Mouse (Mus musculus) ES-E14 (cell line): ENCODE data around the gene Zfp36. TPM values are rescaled to one million over a fixed set of nuclear protein-coding genes. Genes with fewer than 3 reads are reported as not detected.

Source experiments
- DNase-seq: peaks from one replicate; pipeline ENCODE4 v3.0.0-alpha.2; 2013; ENCODE audit warnings: low read depth, low spot score
- H3K27ac ChIP-seq: 2 replicates; pipeline ENCODE4 v1.5.1; 2012; ENCODE audit warnings: low read depth, mild to moderate bottlenecking, low read length, moderate library complexity, mixed read lengths; ENCODE audit not compliant: poor library complexity, insufficient read depth, severe bottlenecking
- H3K36me3 ChIP-seq: 2 replicates; pipeline ENCODE4 v1.6.1; 2012; ENCODE audit warnings: mild to moderate bottlenecking, low read length, moderate library complexity, mixed read lengths; ENCODE audit not compliant: control insufficient read depth, poor library complexity, insufficient read depth, severe bottlenecking
- H3K4me1 ChIP-seq, 2 experiments: fragments of 150-350 bp in 1 of 2; sonication (generic) in 1 of 2; 2 replicates each; pipeline ENCODE4 v1.6.1; 2012; ENCODE audit warnings: low read length in 2 of 2, mild to moderate bottlenecking in 1 of 2, mixed read lengths in 1 of 2; ENCODE audit not compliant: control insufficient read depth in 2 of 2, insufficient read depth in 2 of 2, poor library complexity in 1 of 2
- H3K4me3 ChIP-seq, 2 experiments: fragments of 150-350 bp in 1 of 2; sonication (generic) in 1 of 2; 2 replicates each; pipeline ENCODE4 v1.5.1; 2012; ENCODE audit warnings: low read length in 2 of 2, low read depth in 1 of 2, mild to moderate bottlenecking in 1 of 2, mixed read lengths in 1 of 2; ENCODE audit not compliant: insufficient read depth in 1 of 2, poor library complexity in 1 of 2, severe bottlenecking in 1 of 2
- H3K9ac ChIP-seq: 2 replicates; pipeline ENCODE4 v1.6.1; 2012; ENCODE audit warnings: low read depth, mild to moderate bottlenecking, low read length, mixed read lengths; ENCODE audit not compliant: poor library complexity, insufficient read depth, severe bottlenecking
- H3K9me3 ChIP-seq: fragments of 150-350 bp; sonication (generic); 2 replicates; pipeline ENCODE4 v1.6.1; 2012; ENCODE audit warnings: low read depth, mild to moderate bottlenecking, low read length; ENCODE audit not compliant: control insufficient read depth, insufficient read depth
- CHD2 ChIP-seq: IDR thresholded peaks from 2 replicates; pipeline ENCODE4 v1.6.1; 2014; ENCODE audit warnings: mild to moderate bottlenecking, low read depth, low read length, inconsistent platforms
- HCFC1 ChIP-seq: IDR thresholded peaks from 2 replicates; pipeline ENCODE4 v1.6.1; 2012; ENCODE audit warnings: low read length, inconsistent platforms, borderline replicate concordance; ENCODE audit not compliant: insufficient read depth
- MAFK ChIP-seq: IDR thresholded peaks from 2 replicates; pipeline ENCODE4 v1.6.1; 2014; ENCODE audit warnings: mild to moderate bottlenecking, low read depth, low read length, inconsistent platforms; ENCODE audit not compliant: insufficient read depth
- ZC3H11A ChIP-seq: IDR thresholded peaks from 2 replicates; pipeline ENCODE4 v1.6.1; 2012; ENCODE audit warnings: low read depth, mild to moderate bottlenecking, inconsistent platforms, low read length, borderline replicate concordance
- ZNF384 ChIP-seq: IDR thresholded peaks from 2 replicates; pipeline ENCODE4 v1.6.1; 2012; ENCODE audit warnings: low read depth, low read length, inconsistent platforms
- in situ Hi-C, 2 experiments: fragments of 600-800 bp; cut with MboI; formaldehyde crosslinking; loops; one replicate each; pipeline ENCODE4 v1.15.1; 2025; ENCODE audit warnings: low sequenced_read_pairs in 2 of 2, inconsistent platforms in 1 of 2; ENCODE audit not compliant: unreplicated experiment in 2 of 2
- total RNA-seq: library from RNA; depleted of rRNA; stranded (reverse); fragments of 300-350 nt; gene quantifications from 2 replicates; pipeline ENCODE4 v1.2.3, GENCODE M21; 2012

Zfp36 gene
- total RNA-seq, 1 experiment: 5.0 TPM

- H3K4me3 ChIP-seq: no peak overlapping the region
These were observed 31.5 kb downstream of the Zfp36 start for GRCm38 (mm10) chr7:28348601-28349000.

GRCm38 (mm10) chr7:28347746-28348145 is 32.3 kb downstream of the Zfp36 start:
- TF ChIP-seq MAFK: no peak
- TF ChIP-seq ZNF384: no peak
- TF ChIP-seq ZC3H11A: no peak
- no peak for TF ChIP-seq HCFC1
- TF ChIP-seq CHD2: no peak
- H3K4me3 ChIP-seq: no peak overlapping the region
- H3K4me1 ChIP-seq: peaks cover 3% of the 10 kb centered on the region in 2 experiments; a peak in 2 of 4 replicates
- in situ Hi-C loops: no loop called here
- H3K9me3 ChIP-seq: no peaks in the 10 kb centered on the region
- no peak overlapping the region for H3K27ac ChIP-seq
- H3K9ac ChIP-seq: no peak overlapping the region
- peaks cover 15% of the 10 kb centered on the region for H3K36me3 ChIP-seq
- no peak for DNase-seq

More at GRCm38 (mm10) chr7:28348601-28349000, 31.5 kb downstream of the Zfp36 start:
- peaks cover 23% of the 10 kb centered on the region for H3K36me3 ChIP-seq
- no peak overlapping the region for H3K9ac ChIP-seq
- DNase-seq: no peak
- H3K4me1 ChIP-seq: peaks cover 3 to 5% of the 10 kb centered on the region in 2 experiments; a peak in 2 of 4 replicates
- TF ChIP-seq HCFC1 (no peak), MAFK (no peak), ZNF384 (no peak), CHD2 (no peak), ZC3H11A (no peak)
- in situ Hi-C loops: no loop called here
- no peaks in the 10 kb centered on the region for H3K9me3 ChIP-seq
- no peak overlapping the region for H3K27ac ChIP-seq

- H3K27ac ChIP-seq: no peak overlapping the region
- H3K9me3 ChIP-seq: no peaks in the 10 kb centered on the region
- TF ChIP-seq HCFC1 (no peak), CHD2 (no peak), ZC3H11A (no peak), ZNF384 (no peak), MAFK (no peak)
- DNase-seq: no peak
- no peak overlapping the region for H3K4me3 ChIP-seq
- H3K9ac ChIP-seq: no peak overlapping the region
- H3K36me3 ChIP-seq: no peaks in the 10 kb centered on the region
- in situ Hi-C loops: no loop called here
- peaks cover 0 to 13% of the 10 kb centered on the region in 2 experiments; a peak in 3 of 4 replicates for H3K4me1 ChIP-seq
These were observed 35.4 kb downstream of the Zfp36 start for GRCm38 (mm10) chr7:28344637-28345036.

GRCm38 (mm10) chr7:28341381-28341780 is 38.7 kb downstream of the Zfp36 start:
- no peak for DNase-seq
- Histone ChIP-seq H3K36me3 (no peaks in the 10 kb centered on the region), H3K9me3 (no peaks in the 10 kb centered on the region), H3K9ac (peak overlapping the region; percentile 20; the same call in 1 of the 2 replicates), H3K4me3 (peak overlapping the region in 1 of 2 experiments; percentile 4; a peak in 1 of 4 replicates), H3K27ac (0 out of 2 replicates have a peak overlapping the region, but pooled peaks have one; percentile 35), H3K4me1 (peaks cover 0 to 9% of the 10 kb centered on the region in 2 experiments; a peak in 3 of 4 replicates)
- TF ChIP-seq MAFK: no peak
- in situ Hi-C loops: no loop called here
